ENCODE assay signal across 8 mouse cellular contexts in the genomic region with DNA sequence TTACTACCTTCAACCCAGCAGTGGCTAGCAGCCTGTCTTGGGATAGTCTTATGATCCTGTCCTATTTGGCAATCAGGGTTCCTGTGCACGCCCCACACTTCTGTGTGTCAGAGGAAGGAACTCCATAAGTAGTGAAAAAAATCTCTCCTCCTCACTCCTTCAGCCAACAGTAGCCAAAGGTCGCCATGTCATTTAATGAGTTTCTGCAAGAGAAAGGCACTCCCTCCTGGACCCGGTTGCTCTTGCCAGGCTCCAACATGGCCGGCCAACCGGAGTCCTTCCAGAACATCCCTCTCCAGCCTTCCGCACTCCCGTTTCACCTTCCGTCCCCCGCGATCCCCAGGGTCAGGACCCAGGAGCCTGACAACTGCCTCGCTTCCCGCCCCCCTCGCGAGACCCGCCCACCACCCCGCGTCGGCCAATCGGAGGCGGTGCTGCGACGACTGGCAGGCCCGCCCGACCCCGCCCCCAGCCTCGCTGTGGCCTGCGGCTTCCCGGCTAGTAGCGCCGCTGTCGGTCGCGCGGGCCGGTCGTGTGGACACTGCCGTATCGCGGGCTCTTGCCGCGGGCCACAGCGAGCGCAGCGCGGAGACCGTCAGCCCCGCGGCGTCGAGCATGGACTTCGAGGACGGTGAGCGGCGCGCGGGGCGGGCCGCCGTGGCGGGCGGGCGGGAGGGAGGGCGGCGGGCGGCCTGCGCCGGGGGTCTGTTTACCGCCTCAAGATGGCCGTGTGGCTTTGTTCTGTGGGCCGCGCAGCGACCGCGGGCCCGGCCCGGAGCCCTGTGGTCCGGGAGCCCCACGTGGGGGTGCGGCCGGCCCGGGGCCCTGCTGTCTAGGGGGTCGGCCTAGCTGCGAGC. TPM values are rescaled to one million over a fixed set of nuclear protein-coding genes. Genes with fewer than 3 reads are reported as not detected.
A peak's percentile ranks its signal among the peaks of the same experiment; 100 is the strongest.
DNase-seq lines count a peak whose midpoint lies in the region; ATAC-seq and TF ChIP-seq lines count a peak whose summit lies in the region.

Zfp326 (plus strand) TSS at position 498 of the 857 bp plus-strand sequence.

- H3K4me3 ChIP-seq in embryonic facial prominence, embryonic 13.5 days = peak within 1 kb of the TSS; percentile 98
- peak within 1 kb of the TSS; percentile 84 for H3K4me3 ChIP-seq in heart, adult 2 months
- H3K4me3 ChIP-seq in limb, embryonic 13.5 days = peak within 1 kb of the TSS; percentile 74
- peak within 1 kb of the TSS; percentile 79 for H3K4me3 ChIP-seq in midbrain, embryonic 16.5 days (ENCODE audit: low read depth, low read length)

- peak within 1 kb of the TSS; percentile 90 for H3K27ac ChIP-seq in embryonic facial prominence, embryonic 13.5 days
- peak within 1 kb of the TSS; percentile 88 for H3K27ac ChIP-seq in heart, adult 2 months
- peak within 1 kb of the TSS; percentile 82 for H3K27ac ChIP-seq in limb, embryonic 13.5 days
- H3K27ac ChIP-seq in midbrain, embryonic 16.5 days (ENCODE audit: low read length) = peak within 1 kb of the TSS; percentile 88

- H3K9ac ChIP-seq in embryonic facial prominence, embryonic 13.5 days = peak within 1 kb of the TSS; percentile 100
- H3K9ac ChIP-seq in heart, adult 2 months (ENCODE audit: low read depth, low read length) = peak within 1 kb of the TSS; percentile 91
- peak within 1 kb of the TSS; percentile 97 for H3K9ac ChIP-seq in limb, embryonic 13.5 days
- peak within 1 kb of the TSS; percentile 85 for H3K9ac ChIP-seq in midbrain, embryonic 16.5 days (ENCODE audit: low read depth, low read length)

- H3K4me1 ChIP-seq in embryonic facial prominence, embryonic 13.5 days = peaks cover 16% of the 10 kb centered on the region
- peaks cover 6% of the 10 kb centered on the region for H3K4me1 ChIP-seq in heart, adult 2 months (ENCODE audit: control insufficient read depth, insufficient read depth, low read length)
- peaks cover 38% of the 10 kb centered on the region for H3K4me1 ChIP-seq in limb, embryonic 13.5 days
- H3K4me1 ChIP-seq in midbrain, embryonic 16.5 days (ENCODE audit: control insufficient read depth, insufficient read depth, low read length) = peaks cover 27% of the 10 kb centered on the region

- peak; percentile 63 for TF ChIP-seq POLR2A in heart, adult 2 months (IDR thresholded peaks at IDR 0.05; ENCODE audit: insufficient read depth, low read depth, low read length)

- peak; percentile 94 for ATAC-seq in embryonic facial prominence, embryonic 13.5 days (ENCODE audit: insufficient number of reproducible peaks, insufficient read depth, low FRiP score, low TSS enrichment, low read depth)
- peak; percentile 97 for ATAC-seq in limb, embryonic 13.5 days (ENCODE audit: low FRiP score, low read depth)
- peak; percentile 94 for ATAC-seq in midbrain, embryonic 16.5 days

- peaks cover 4% of the 10 kb centered on the region for H3K79me2 ChIP-seq in heart, adult 2 months (replicated peaks; ENCODE audit: control insufficient read depth, insufficient read depth, low read length)

- intact Hi-C loops in heart, adult 2 months (cut with DNase I) = loop anchor here (5.0 to 10.0 kb wide), 2 partner anchors 359 to 381 kb away; partner anchors contain the start of gene Lrrc8c

- no peaks in the 10 kb centered on the region for H3K9me3 ChIP-seq in embryonic facial prominence, embryonic 13.5 days
- no peaks in the 10 kb centered on the region for H3K9me3 ChIP-seq in limb, embryonic 13.5 days
- no peaks in the 10 kb centered on the region for H3K9me3 ChIP-seq in midbrain, embryonic 16.5 days (replicated peaks; ENCODE audit: control insufficient read depth, low read length, poor library complexity, severe bottlenecking)

- under 1% methylated on average over 68 of the region's 83 CpGs for WGBS in embryonic facial prominence, embryonic 13.5 days
- under 1% methylated on average over 61 of the region's 83 CpGs for WGBS in heart, adult 2 months
- WGBS in limb, embryonic 13.5 days = under 1% methylated on average over 77 of the region's 83 CpGs
- under 1% methylated on average over 61 of the region's 83 CpGs for WGBS in midbrain, embryonic 16.5 days

- TF ChIP-seq EP300 in heart, adult 2 months (IDR thresholded peaks at IDR 0.05; ENCODE audit: insufficient read depth, low read depth, low read length) = peak; percentile 23; the same call in 1 of the 2 replicates

- H3K27me3 ChIP-seq in embryonic facial prominence, embryonic 13.5 days = no peaks in the 10 kb centered on the region
- no peaks in the 10 kb centered on the region for H3K27me3 ChIP-seq in heart, adult 2 months (ENCODE audit: control insufficient read depth, insufficient read depth, low read length)
- no peaks in the 10 kb centered on the region for H3K27me3 ChIP-seq in limb, embryonic 13.5 days
- no peaks in the 10 kb centered on the region for H3K27me3 ChIP-seq in midbrain, embryonic 16.5 days (ENCODE audit: control insufficient read depth, insufficient read depth, low read depth, low read length)

- peak within 1 kb of the TSS; percentile 77 for H3K4me2 ChIP-seq in embryonic facial prominence, embryonic 13.5 days
- peak within 1 kb of the TSS; percentile 76 for H3K4me2 ChIP-seq in limb, embryonic 13.5 days (replicated peaks)
- peak within 1 kb of the TSS; percentile 88 for H3K4me2 ChIP-seq in midbrain, embryonic 16.5 days (ENCODE audit: low read length)

- DNase-seq in 3134 (ENCODE audit: extremely low read depth, insufficient read length, low spot score) = peak; percentile 95
- DNase-seq in adrenal gland, postnatal 36 days = peak; percentile 94 to 97
- DNase-seq in heart, adult 2 months = peak; percentile 93 to 94
- peak; percentile 90 to 93 for DNase-seq in kidney, adult 8-10 months
- peak; percentile 82 to 91 for DNase-seq in spleen, postnatal 10 days (ENCODE audit: low spot score in 2 of 2)

- peak; percentile 14; the same call in 1 of the 2 replicates for TF ChIP-seq CTCF in heart, adult 2 months (IDR thresholded peaks at IDR 0.05)

- peaks cover 6% of the 10 kb centered on the region; the same call in 1 of the 2 replicates for H3K36me3 ChIP-seq in embryonic facial prominence, embryonic 13.5 days
- peaks cover 11% of the 10 kb centered on the region for H3K36me3 ChIP-seq in heart, adult 2 months (ENCODE audit: control insufficient read depth, insufficient read depth, low read length)
- peaks cover 9% of the 10 kb centered on the region for H3K36me3 ChIP-seq in limb, embryonic 13.5 days
- no peaks in the 10 kb centered on the region for H3K36me3 ChIP-seq in midbrain, embryonic 16.5 days (ENCODE audit: control insufficient read depth, insufficient read depth, low read length)

RNA-seq across cellular contexts. Expression of gene Zfp326, which starts in this region (rescaled TPM):
- 10 to 100 TPM; 24.0 to 27.6 TPM for total RNA-seq in adrenal gland, postnatal 36 days (2021)
- polyA plus RNA-seq in embryonic facial prominence, embryonic 13.5 days (2015; fragmentation: Nextera tagmentation; extraction: Ambion mirVana) = 59.5 and 65.0 TPM in 2 replicates
- 10 to 100 TPM in 1 of 2 experiments, 1 to 10 TPM in 1; 9.3 to 10.7 TPM for total RNA-seq in heart, adult 2 months (2021)
- 5.5 and 7.0 TPM in 2 replicates for polyA plus RNA-seq in heart, adult 2 months (2012; rRNA removed)
- 59.2 and 62.8 TPM in 2 replicates for polyA plus RNA-seq in limb, embryonic 13.5 days (2015; fragmentation: Nextera tagmentation; extraction: Ambion mirVana)
- polyA plus RNA-seq in midbrain, embryonic 16.5 days (2015; fragmentation: Nextera tagmentation; extraction: Ambion mirVana) = 40.6 and 51.2 TPM in 2 replicates

Comparison
In these comparisons a context has a peak if more than half of its experiments do, and no peak if none do; other contexts are left out.
1. Peak in every context shown above with its lines: DNase-seq, ATAC-seq, H3K4me3 ChIP-seq and H3K27ac ChIP-seq.